Mouse (Mus musculus) megakaryocyte, adult 5-6 weeks (primary cell): ENCODE results near the gene Gsta3. TPM values are rescaled to one million over a fixed set of nuclear protein-coding genes. Genes with fewer than 3 reads are reported as not detected.
"Not testable (repeated sequence)": the region's sequence is repeated elsewhere in the genome, so short reads cannot be mapped to it uniquely, and the experiment has no call there.

Experiments used
- ATAC-seq: 2 replicates; pipeline ENCODE4 v1.8.0; 2016; ENCODE audit warnings: mild to moderate bottlenecking, inconsistent platforms; ENCODE audit not compliant: poor library complexity, severe bottlenecking
- total RNA-seq, 2 experiments: library from RNA; stranded (forward) in 1 of 2; stranded (reverse) in 1 of 2; fragments of 153-499, 151-499 nt in 1 of 2; fragments of 221-1000, 200-1000 nt in 1 of 2; gene quantifications; 2 replicates each; pipeline versions ENCODE4 v1.2.3 to v1.2.4; 2015 to 2017

The Gsta3 gene
- not detected in 2 replicates for total RNA-seq (2015)
- not detected in 2 replicates for total RNA-seq (2017)

- ATAC-seq = peak; percentile 76
These were observed at the start of gene Gsta3 for GRCm38 (mm10) chr1:21239911-21240898. Gene Gsta3, plus strand, starts transcription at chr1:21240589.

GRCm38 (mm10) chr1:21206241-21206640 lies 34.1 kb upstream of the Gsta3 start:
- ATAC-seq = no peak

- peak; percentile 65 for ATAC-seq
These were observed 26.9 kb upstream of the Gsta3 start for GRCm38 (mm10) chr1:21213537-21213936.

GRCm38 (mm10) chr1:21213991-21214692 lies 26.2 kb upstream of the Gsta3 start:
- not testable (repeated sequence) for ATAC-seq

GRCm38 (mm10) chr1:21218489-21218919 lies 21.9 kb upstream of the Gsta3 start, which contains the start of gene Tmem14a:
Gene Tmem14a, plus strand, starts transcription at chr1:21218575.
- ATAC-seq = peak; percentile 95

- peak; percentile 35; the same call in 1 of the 2 replicates for ATAC-seq
These were observed 12.5 kb upstream of the Gsta3 start for GRCm38 (mm10) chr1:21227756-21228395.

- not testable (repeated sequence) for ATAC-seq
These were observed 11.4 kb upstream of the Gsta3 start for GRCm38 (mm10) chr1:21228740-21229722.

- ATAC-seq = no peak
These were observed 10.0 kb upstream of the Gsta3 start for GRCm38 (mm10) chr1:21230376-21230775.

GRCm38 (mm10) chr1:21231744-21232464 lies 8.5 kb upstream of the Gsta3 start:
- ATAC-seq = no peak

- ATAC-seq = no peak
These were observed 7.9 kb upstream of the Gsta3 start for GRCm38 (mm10) chr1:21232516-21232915.

GRCm38 (mm10) chr1:21235359-21235758 lies 5.0 kb upstream of the Gsta3 start:
- no peak for ATAC-seq

GRCm38 (mm10) chr1:21241096-21241495 lies 707 bp downstream of the Gsta3 start:
- ATAC-seq = no peak

- ATAC-seq = no peak
These were observed 4.0 kb downstream of the Gsta3 start for GRCm38 (mm10) chr1:21244290-21244960.

GRCm38 (mm10) chr1:21246136-21246535 lies 5.7 kb downstream of the Gsta3 start:
- ATAC-seq = no peak

GRCm38 (mm10) chr1:21247896-21248295 lies 7.5 kb downstream of the Gsta3 start:
- no peak for ATAC-seq

GRCm38 (mm10) chr1:21248560-21249390 lies 8.4 kb downstream of the Gsta3 start:
- no peak for ATAC-seq

GRCm38 (mm10) chr1:21251661-21252060 lies 11.3 kb downstream of the Gsta3 start:
- no peak for ATAC-seq
